Comparison of ENCODE assay signal across 7 mouse cellular contexts in the genomic region with DNA sequence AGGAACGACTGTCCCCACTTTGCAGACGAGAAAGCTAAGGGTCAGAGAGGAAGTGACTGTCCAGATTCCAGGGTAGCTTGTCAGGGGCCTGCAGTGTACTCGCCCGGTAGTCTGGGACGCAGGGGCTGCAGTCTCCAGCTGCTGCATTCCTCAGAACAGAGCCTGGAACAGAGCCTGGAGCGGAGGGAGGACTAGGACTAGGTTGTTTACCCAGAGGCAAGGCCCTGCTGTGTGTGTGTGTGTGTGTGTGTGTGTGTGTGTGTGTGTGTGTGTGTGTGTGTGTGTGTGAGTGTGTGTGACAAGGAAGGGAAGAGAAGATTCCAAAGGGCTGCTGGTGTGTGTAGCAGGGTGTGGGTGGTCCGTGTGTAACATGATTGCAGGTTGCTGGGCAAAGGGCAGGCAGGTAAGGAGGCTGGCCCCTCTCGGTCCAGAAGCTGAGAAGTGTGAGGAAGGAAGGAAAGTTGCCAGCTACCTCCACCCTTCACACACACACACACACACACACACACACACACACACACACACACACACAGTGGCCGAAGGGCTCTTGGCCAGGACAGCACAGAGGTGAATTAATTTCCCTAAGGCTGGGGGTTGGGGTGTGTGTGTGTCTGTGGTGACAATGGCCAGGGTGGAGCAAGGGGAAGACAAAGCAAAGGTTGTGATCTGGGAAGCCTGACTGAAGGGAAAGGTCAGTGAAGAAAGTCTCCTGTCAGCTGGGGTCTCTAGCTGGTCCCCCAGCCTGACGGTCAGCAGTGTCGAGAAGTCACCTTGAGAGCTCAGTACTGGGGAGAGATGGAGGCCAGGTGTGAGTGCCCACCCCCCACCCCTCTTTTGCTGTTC. TPM values are rescaled to one million over a fixed set of nuclear protein-coding genes. Genes with fewer than 3 reads are reported as not detected.
DNase-seq lines count a peak whose midpoint lies in the region; ATAC-seq and TF ChIP-seq lines count a peak whose summit lies in the region.

No protein-coding gene starts in this region.

- ATAC-seq in lung, embryonic 14.5 days (ENCODE audit: insufficient read depth) = peak; percentile 76
- peak; percentile 75 for ATAC-seq in stomach, embryonic 15.5 days (ENCODE audit: insufficient read depth, low FRiP score, low read depth)

- H3K27me3 ChIP-seq in heart, adult 2 months (ENCODE audit: control insufficient read depth, insufficient read depth, low read length) = no peaks in the 10 kb centered on the region
- no peaks in the 10 kb centered on the region for H3K27me3 ChIP-seq in lung, embryonic 14.5 days (ENCODE audit: insufficient read depth, low read length)
- H3K27me3 ChIP-seq in stomach, embryonic 15.5 days (replicated peaks) = no peaks in the 10 kb centered on the region

- H3K36me3 ChIP-seq in heart, adult 2 months (ENCODE audit: control insufficient read depth, insufficient read depth, low read length) = no peaks in the 10 kb centered on the region
- H3K36me3 ChIP-seq in lung, embryonic 14.5 days (ENCODE audit: insufficient read depth) = 0 out of 2 replicates have a peak, but pooled peaks cover 11% of the 10 kb centered on the region
- H3K36me3 ChIP-seq in stomach, embryonic 15.5 days = peaks cover 6% of the 10 kb centered on the region; the same call in 1 of the 2 replicates

- no peak for TF ChIP-seq CTCF in heart, adult 2 months (IDR thresholded peaks at IDR 0.05)
- no peak for TF ChIP-seq CTCF in lung, embryonic 14.5 days (IDR thresholded peaks at IDR 0.05; ENCODE audit: low read depth)

- peaks cover 21% of the 10 kb centered on the region for H3K4me1 ChIP-seq in heart, adult 2 months (ENCODE audit: control insufficient read depth, insufficient read depth, low read length)
- peaks cover 26% of the 10 kb centered on the region for H3K4me1 ChIP-seq in lung, embryonic 14.5 days (ENCODE audit: insufficient read depth)
- H3K4me1 ChIP-seq in stomach, embryonic 15.5 days = peaks cover 38% of the 10 kb centered on the region

- H3K79me2 ChIP-seq in heart, adult 2 months (replicated peaks; ENCODE audit: control insufficient read depth, insufficient read depth, low read length) = no peaks in the 10 kb centered on the region

- 0 out of 2 replicates have a peak, but pooled peaks have one; percentile 38 for TF ChIP-seq EP300 in heart, adult 2 months (IDR thresholded peaks at IDR 0.05; ENCODE audit: insufficient read depth, low read depth, low read length)

- no peak overlapping the region for H3K4me2 ChIP-seq in lung, embryonic 14.5 days
- H3K4me2 ChIP-seq in stomach, embryonic 15.5 days = peak overlapping the region; percentile 30; the same call in 1 of the 2 replicates

- peak overlapping the region; percentile 82 for H3K27ac ChIP-seq in heart, adult 2 months
- peak overlapping the region; percentile 89 for H3K27ac ChIP-seq in lung, embryonic 14.5 days (ENCODE audit: low read depth)
- H3K27ac ChIP-seq in stomach, embryonic 15.5 days = peak overlapping the region; percentile 91

- H3K9ac ChIP-seq in heart, adult 2 months (ENCODE audit: low read depth, low read length) = peak overlapping the region; percentile 21
- H3K9ac ChIP-seq in lung, embryonic 14.5 days = peak overlapping the region; percentile 35
- H3K9ac ChIP-seq in stomach, embryonic 15.5 days = no peak overlapping the region

- no peaks in the 10 kb centered on the region for H3K9me3 ChIP-seq in lung, embryonic 14.5 days (ENCODE audit: low read depth, low read length)
- no peaks in the 10 kb centered on the region for H3K9me3 ChIP-seq in stomach, embryonic 15.5 days

- H3K4me3 ChIP-seq in heart, adult 2 months = no peak overlapping the region
- no peak overlapping the region for H3K4me3 ChIP-seq in lung, embryonic 14.5 days (ENCODE audit: low read depth, low read length)
- no peak overlapping the region for H3K4me3 ChIP-seq in stomach, embryonic 15.5 days (replicated peaks)

- 0 out of 2 replicates have a peak, but pooled peaks have one; percentile 21 for TF ChIP-seq POLR2A in heart, adult 2 months (IDR thresholded peaks at IDR 0.05; ENCODE audit: insufficient read depth, low read depth, low read length)

- 15% methylated on average over 11 of the region's 11 CpGs for WGBS in heart, adult 2 months
- WGBS in lung, embryonic 14.5 days = 17% methylated on average over 11 of the region's 11 CpGs
- WGBS in stomach, embryonic 15.5 days = 15% methylated on average over 11 of the region's 11 CpGs

- DNase-seq in NIH3T3 (ENCODE audit: low read depth) = peak; percentile 90
- peak; percentile 45 for DNase-seq in brain, adult 2 months (ENCODE audit: low read depth, low spot score)
- peak; percentile 73 to 82 for DNase-seq in heart, adult 2 months
- DNase-seq in kidney, adult 8-10 months = peak; percentile 66 to 68
- DNase-seq in lung, embryonic 14.5 days = peak; percentile 82
- no peak for DNase-seq in cerebellum, adult 18-20 months

- intact Hi-C loops in heart, adult 2 months (cut with DNase I) = no loop called here

RNA-seq across cellular contexts. Expression of gene Hexim2, which starts 9.1 kb away (rescaled TPM):
- 1 to 10 TPM; 1.3 to 1.9 TPM for total RNA-seq in heart, adult 2 months (2021)
- polyA plus RNA-seq in heart, adult 2 months (2012; rRNA removed) = 2.6 and 2.9 TPM in 2 replicates
- polyA plus RNA-seq in lung, embryonic 14.5 days (2014; fragmentation: Nextera tagmentation; extraction: Ambion mirVana) = 9.3 and 9.5 TPM in 2 replicates
- polyA plus RNA-seq in stomach, embryonic 15.5 days (2015; fragmentation: Nextera tagmentation; extraction: Ambion mirVana) = 6.8 and 8.7 TPM in 2 replicates

RNA-seq across cellular contexts. Expression of gene Hexim1, which starts 25.3 kb away (rescaled TPM):
- 10 to 100 TPM; 18.2 to 19.3 TPM for total RNA-seq in heart, adult 2 months (2021)
- 7.8 and 9.0 TPM in 2 replicates for polyA plus RNA-seq in heart, adult 2 months (2012; rRNA removed)
- 5.3 and 5.8 TPM in 2 replicates for polyA plus RNA-seq in lung, embryonic 14.5 days (2014; fragmentation: Nextera tagmentation; extraction: Ambion mirVana)
- polyA plus RNA-seq in stomach, embryonic 15.5 days (2015; fragmentation: Nextera tagmentation; extraction: Ambion mirVana) = 5.1 and 5.4 TPM in 2 replicates

RNA-seq across cellular contexts. Expression of gene Fmnl1, which starts 29.6 kb away (rescaled TPM):
- 10 to 100 TPM; 12.1 to 14.5 TPM for total RNA-seq in heart, adult 2 months (2021)
- polyA plus RNA-seq in heart, adult 2 months (2012; rRNA removed) = 12.8 and 14.2 TPM in 2 replicates
- 2.5 and 2.8 TPM in 2 replicates for polyA plus RNA-seq in lung, embryonic 14.5 days (2014; fragmentation: Nextera tagmentation; extraction: Ambion mirVana)
- polyA plus RNA-seq in stomach, embryonic 15.5 days (2015; fragmentation: Nextera tagmentation; extraction: Ambion mirVana) = 3.8 and 4.0 TPM in 2 replicates

RNA-seq across cellular contexts. Expression of gene Acbd4, which starts 39.8 kb away (rescaled TPM):
- 10 to 100 TPM; 27.8 to 38.1 TPM for total RNA-seq in heart, adult 2 months (2021)
- polyA plus RNA-seq in heart, adult 2 months (2012; rRNA removed) = 27.5 and 27.8 TPM in 2 replicates
- polyA plus RNA-seq in lung, embryonic 14.5 days (2014; fragmentation: Nextera tagmentation; extraction: Ambion mirVana) = 11.0 and 14.4 TPM in 2 replicates
- 19.2 and 23.7 TPM in 2 replicates for polyA plus RNA-seq in stomach, embryonic 15.5 days (2015; fragmentation: Nextera tagmentation; extraction: Ambion mirVana)

RNA-seq across cellular contexts. Expression of gene Plcd3, which starts 39.9 kb away (rescaled TPM):
- 10 to 100 TPM; 13.7 to 14.0 TPM for total RNA-seq in heart, adult 2 months (2021)
- 20.6 and 22.3 TPM in 2 replicates for polyA plus RNA-seq in heart, adult 2 months (2012; rRNA removed)
- polyA plus RNA-seq in lung, embryonic 14.5 days (2014; fragmentation: Nextera tagmentation; extraction: Ambion mirVana) = 1.0 and 2.5 TPM in 2 replicates
- 3.5 and 3.6 TPM in 2 replicates for polyA plus RNA-seq in stomach, embryonic 15.5 days (2015; fragmentation: Nextera tagmentation; extraction: Ambion mirVana)

Comparison
In these comparisons a context has a peak if more than half of its experiments do, and no peak if none do; other contexts are left out.
1. DNase-seq: peak in NIH3T3 (single experiment), brain, adult 2 months (single experiment), heart, adult 2 months (2 of 2), kidney, adult 8-10 months (2 of 2) and lung, embryonic 14.5 days (single experiment); none in cerebellum, adult 18-20 months (0 of 2).
2. Peak in every context shown above with its lines, with median percentiles within 50 percentile points of each other: H3K27ac ChIP-seq.